Mouse (Mus musculus) heart, postnatal 36 days (tissue): ENCODE results near the gene Cox6a1. TPM values are rescaled to one million over a fixed set of nuclear protein-coding genes. Genes with fewer than 3 reads are reported as not detected.
A peak's percentile ranks its signal among the peaks of the same experiment; 100 is the strongest.
"Not testable (repeated sequence)": the region's sequence is repeated elsewhere in the genome, so short reads cannot be mapped to it uniquely, and the experiment has no call there.

Experiments
- DNase-seq, 2 experiments: peaks; one replicate each; pipeline ENCODE4 v3.0.0; 2021 to 2022
- intact Hi-C: fragments of 180-260 bp; cut with DNase I; formaldehyde crosslinking; loops from one replicate; pipeline ENCODE4 v1.15.1; 2025
- total RNA-seq, 2 experiments: library from RNA; stranded (reverse); gene quantifications; 2 replicates each; pipeline ENCODE4 v1.2.3; 2021

Cox6a1 gene
- 100 to 1,000 TPM; 253 to 261 TPM for total RNA-seq

DNA sequence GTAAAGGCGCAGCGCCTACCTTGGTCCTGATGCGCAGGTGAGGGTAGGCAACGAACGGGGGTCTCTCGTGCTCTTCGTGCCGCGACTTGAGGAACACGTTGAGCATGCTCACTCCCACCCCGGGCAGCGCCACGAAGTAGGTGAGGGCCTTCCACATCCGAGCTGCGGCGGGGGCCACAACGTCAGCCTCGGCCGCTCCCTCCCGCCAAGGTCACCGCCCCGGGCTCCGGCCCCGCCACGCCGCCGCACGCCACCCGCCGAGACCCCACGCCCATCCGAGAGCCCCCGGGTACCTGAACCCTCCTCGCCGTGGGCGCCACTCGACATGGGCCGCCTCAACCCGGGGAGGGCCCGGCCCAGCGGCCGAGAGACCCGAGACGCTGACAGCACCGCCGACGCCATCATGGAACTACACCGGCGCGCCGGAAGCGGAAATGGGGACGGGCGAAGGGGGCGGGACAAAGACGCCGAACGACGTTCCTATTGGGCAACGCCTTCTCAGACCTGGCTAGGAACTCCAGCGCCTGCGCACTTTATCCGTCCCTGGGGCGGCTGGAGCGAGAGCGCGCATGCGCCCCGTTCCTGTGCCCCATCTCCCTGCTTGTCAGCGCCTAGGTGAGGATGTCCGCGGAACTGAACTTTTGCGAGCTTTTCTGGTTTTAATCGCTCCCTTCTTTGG lies at the start of gene Cox6a1:
Gene Cox6a1 (minus strand): TSS at position 436 of the 679 bp plus-strand sequence.
- intact Hi-C loops = loop anchor here (5.0 kb wide), 1 partner anchor 221 kb away; no protein-coding TSS in a partner anchor
- DNase-seq = peak; percentile 98 to 99

DNA sequence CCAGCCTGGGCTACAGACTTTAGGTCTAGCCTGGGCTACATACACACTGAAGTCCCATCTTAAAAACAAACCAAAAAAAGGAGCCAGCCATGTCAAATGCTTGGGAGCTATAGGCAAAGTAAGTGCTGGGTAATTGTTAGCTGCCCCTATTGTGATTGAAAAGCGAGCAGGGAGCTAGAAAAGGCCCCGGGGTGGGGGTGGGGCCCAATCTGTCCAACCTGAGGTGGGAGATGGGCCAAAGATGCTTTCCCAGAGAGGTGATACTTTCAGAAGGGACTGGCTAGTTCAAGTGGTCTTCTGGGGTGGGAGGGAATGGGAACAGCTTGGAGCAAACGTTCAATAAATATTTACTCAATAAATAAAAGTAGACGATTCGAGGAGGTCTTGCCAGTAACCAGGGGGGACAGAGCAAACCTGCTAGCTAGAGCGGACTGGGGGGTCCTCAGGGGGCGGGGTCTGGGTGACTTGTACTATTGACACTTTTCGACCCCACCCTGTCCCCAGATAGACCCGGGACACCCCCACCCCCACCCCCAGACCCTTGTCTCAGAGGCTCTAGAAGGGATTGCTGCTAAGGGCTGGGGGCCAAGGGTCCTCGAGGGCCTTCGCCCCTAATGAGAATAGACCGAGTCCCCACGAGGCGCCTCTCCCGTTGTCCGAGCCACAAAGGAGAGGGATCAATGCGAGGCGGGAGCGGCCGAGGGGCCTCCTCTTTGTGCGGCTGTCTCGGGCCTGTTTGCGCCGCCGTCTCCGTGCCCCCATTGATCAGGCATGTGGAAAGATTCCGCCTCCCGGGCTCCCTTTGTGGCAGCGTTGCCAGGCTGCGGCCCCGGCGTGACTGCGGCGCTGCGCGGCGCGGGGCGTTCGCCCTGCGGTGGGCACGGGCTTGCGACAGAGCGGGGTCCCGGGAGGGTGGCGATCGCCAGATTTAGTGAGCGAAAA lies 49.3 kb upstream of the Cox6a1 start:
- intact Hi-C loops = no loop called here
- no peak for DNase-seq

- intact Hi-C loops = no loop called here
- DNase-seq = no peak
Observed at GRCm38 (mm10) chr5:115396654-115397053, 47.9 kb upstream of the Cox6a1 start.

DNA sequence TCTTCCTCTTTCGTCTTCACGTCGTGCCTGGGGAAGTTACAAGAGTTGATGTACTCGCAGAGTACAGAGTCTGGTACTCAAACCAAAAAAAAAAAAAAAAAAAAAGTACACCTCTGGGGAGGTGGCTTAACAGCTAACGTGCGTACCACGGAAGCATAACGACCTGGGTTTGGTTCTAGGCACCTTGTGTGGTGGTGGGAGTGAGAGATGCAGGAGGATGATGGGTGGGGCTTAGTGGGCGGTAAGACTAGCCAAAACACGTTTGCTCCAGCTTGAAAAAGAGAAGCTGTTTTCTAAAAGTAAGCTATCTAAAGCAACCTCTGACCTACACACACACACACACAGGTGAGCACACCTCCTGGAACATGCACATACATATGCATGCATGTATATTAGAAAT lies 46.1 kb upstream of the Cox6a1 start:
- no peak for DNase-seq
- intact Hi-C loops = no loop called here

DNA sequence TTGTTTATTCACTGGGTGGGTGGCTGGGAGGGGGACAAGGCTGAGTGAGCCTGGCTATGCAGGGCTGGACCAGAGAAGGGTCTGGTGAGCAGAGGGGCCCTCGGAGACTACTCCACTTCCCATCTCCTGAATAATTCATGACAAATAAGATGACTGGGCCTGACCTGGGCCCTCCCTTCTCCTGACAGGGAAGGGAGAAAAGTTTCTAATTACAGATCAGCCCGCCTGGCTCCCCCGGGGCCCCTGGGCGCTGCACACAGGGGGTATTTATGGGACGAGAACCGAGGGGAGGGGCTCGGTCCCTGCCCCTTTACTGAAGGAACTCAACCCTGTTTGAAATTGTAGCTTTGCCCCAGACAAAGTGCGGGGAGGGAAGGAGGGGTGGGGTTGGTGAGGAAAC lies 45.4 kb upstream of the Cox6a1 start:
- intact Hi-C loops = no loop called here
- no peak for DNase-seq

GRCm38 (mm10) chr5:115392969-115393368 lies 44.2 kb upstream of the Cox6a1 start:
- intact Hi-C loops = no loop called here
- DNase-seq = no peak

DNA sequence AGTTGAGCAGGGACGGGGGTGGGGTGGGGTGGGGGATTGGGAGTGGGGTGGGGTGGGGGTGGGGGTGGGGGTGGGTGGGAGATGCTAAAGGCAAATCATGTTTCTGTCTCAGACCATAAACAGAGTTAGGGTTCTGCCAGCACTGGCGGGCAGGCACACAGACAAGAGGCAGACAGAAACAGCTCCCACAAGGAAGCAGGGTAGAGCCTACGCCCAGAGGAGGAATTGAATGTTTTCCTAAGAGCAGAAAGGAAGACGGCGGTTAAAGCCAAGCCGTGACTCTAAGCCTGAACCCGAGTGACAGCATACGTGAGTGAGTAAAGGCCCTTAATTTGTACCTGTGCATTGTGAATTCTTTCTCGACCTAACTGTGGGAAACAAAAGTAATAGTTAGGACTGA lies 43.2 kb upstream of the Cox6a1 start:
- no peak for DNase-seq
- intact Hi-C loops = no loop called here

DNA sequence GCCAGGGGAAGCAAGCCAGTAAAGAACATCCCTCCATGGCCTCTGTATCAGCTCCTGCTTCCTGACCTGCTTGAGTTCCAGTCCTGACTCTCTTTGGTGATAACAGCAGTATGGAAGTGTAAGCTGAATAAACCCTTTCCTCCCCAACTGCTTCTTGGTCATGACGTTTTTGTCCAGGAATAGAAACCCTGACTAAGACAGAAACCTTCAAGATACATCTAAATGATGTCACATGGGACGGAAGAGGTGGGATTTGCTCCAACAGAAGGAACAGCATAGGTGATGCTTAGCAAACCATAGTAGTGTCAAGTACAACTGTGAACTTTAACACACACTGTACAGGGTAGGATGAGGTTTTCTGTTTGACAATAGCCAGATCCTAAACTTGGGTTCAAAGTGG lies 30.1 kb upstream of the Cox6a1 start:
- intact Hi-C loops = not testable (repeated sequence)

DNA sequence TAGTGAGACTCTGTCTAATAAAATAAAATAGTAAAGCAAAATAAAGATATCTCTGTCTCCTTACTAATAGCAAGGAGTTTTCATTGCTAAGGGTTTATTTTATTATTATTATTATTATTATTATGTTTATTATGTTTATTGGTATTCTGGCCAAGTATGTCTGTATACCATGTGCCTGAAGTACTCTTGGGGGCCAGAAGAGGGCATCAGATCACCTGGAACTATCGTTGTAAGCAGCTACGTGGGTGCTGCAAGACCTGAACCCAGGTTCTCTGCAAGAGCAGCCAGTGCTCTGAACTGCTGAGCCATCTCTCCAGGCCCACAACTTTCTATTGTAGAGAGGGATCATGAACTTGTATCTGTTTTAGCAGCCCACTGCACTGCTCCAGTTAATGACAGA lies 26.7 kb upstream of the Cox6a1 start:
- DNase-seq = no peak
- intact Hi-C loops = no loop called here

More for the DNA sequence above, 30.1 kb upstream of the Cox6a1 start:
- DNase-seq = not testable (repeated sequence)

- intact Hi-C loops = no loop called here
- no peak for DNase-seq
Observed at GRCm38 (mm10) chr5:115374204-115374820, 25.5 kb upstream of the Cox6a1 start.

DNA sequence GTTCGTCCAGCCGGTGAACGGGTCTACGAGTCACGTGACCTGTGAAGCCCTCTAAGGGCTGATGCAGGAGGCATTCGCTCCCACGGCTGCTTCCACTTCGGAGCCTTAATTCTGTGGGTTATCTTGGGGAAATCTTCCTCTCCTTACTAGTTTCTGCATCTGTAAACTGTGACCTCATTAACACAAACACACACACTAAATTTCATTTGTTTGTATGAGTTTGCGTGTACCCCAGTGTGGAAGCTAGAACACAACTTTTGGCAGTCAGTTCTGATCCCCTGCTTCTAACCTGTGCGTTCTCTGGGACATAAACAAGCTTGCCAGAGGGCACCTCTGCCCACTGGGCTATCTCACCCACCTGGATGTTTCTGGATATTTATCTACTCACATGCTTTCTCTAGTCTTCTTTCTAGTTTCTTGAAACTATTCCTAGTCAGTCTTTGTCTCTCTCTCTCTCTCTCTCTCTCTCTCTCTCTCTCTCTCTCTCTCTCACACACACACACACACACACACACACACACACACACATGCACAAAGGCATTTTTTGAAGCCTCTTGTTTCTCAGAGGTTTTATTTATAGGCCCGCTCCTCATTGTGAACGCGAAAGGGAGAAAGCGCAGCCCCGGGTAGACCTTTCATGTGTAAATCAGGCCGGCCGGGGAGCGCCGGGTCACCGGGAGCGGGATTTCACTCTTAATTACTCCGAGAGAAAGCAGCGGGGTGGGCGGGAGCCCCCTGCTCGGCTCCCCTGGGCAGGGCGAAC lies 24.8 kb upstream of the Cox6a1 start:
- intact Hi-C loops = no loop called here
- DNase-seq = no peak

GRCm38 (mm10) chr5:115371736-115372135 lies 23.0 kb upstream of the Cox6a1 start:
- intact Hi-C loops = no loop called here
- DNase-seq = no peak

DNA sequence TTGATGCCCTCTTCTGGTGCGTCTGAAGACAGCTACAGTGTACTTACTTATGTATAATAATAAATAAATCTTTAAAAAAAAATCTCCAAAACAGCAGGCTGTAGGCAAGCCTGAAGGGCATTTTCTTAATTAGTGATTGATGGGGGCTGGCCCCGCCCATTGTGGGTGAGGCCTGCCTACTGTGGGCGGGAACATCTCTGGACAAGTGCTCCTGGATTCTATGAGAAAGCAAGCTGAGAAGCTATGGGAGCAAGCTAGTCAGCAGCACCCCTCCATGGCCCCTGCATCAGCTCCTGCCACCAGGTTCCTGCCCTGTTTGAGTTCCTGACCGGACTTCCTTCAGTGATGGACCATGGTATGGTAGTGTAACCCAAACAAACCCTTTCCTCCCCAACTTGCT lies 16.0 kb upstream of the Cox6a1 start:
- no peak for DNase-seq
- intact Hi-C loops = no loop called here

DNA sequence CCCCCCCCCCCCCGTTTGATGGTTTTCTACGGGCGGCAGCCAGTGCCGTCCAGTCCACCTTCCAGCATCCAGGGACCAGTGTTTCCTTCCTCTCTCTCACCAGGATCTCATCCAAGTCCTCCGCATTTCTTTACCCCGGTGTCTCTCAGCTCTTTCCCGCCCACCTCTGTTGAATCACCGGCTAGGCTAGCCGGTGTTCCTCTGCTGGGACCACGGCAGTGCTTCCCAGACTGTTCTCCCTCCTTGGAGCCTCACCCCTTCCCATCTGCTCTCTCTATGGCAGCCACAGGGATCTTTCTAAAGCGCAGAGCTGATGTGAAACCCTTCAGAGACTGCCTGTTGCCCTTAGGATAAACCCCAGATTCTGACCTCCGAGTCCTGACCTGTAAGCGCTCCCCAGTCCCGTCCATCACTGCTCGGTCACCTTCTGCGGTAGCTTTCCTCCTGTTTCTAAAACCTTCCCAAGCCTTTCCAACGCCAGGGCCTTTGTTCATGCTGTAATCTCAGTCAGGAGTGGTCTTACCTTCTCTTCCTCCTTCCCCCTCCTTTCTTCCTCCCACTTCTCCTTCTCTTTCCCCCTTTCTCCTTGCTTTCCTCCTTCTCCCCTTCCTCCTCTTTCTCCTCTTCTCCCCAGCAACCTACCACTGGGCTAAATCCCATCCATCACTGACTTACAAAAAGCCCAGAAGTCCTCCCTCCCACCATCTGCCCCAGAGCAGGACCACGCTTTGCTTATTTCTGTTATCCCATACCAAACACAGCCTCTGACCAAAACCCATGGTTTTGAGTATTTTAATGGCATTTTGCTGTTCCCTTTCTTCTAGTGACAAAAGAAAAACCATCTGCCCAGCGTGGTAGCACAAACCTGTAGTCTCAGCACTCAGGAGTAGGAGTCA lies 14.3 kb upstream of the Cox6a1 start:
- no peak for DNase-seq
- intact Hi-C loops = no loop called here

GRCm38 (mm10) chr5:115362216-115362615 lies 13.4 kb upstream of the Cox6a1 start:
- intact Hi-C loops = no loop called here
- DNase-seq = no peak

DNA sequence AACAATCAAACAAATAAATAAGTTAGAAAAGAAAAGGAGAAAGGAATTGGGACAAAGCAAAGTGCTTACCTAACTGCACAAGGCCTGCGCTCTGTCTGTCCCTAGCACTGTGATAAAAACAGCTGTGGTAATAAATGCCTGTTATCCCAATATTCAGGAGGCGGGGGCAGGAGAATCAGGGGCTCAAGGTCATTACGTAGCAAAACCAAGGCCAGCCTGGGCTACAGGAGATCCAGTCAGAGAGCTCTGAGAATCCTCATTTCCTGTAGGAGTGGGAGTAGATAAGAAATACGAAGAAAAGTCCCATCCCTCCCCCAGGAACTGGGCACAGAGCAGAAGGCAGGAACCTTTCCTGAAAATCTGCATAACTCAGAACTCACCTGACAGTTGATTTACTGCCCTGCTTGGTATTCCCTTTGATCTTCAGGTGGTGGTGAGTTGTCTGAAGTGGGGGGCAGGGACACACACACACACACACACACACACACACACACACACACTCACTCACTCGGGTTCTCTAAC lies 11.1 kb upstream of the Cox6a1 start:
- intact Hi-C loops = loop anchor here (1.0 kb wide), 1 partner anchor 81 kb away; no protein-coding TSS in a partner anchor
- no peak for DNase-seq

- intact Hi-C loops = loop anchor here (1.0 kb wide), 1 partner anchor 82 kb away; no protein-coding TSS in a partner anchor
- no peak for DNase-seq
Observed at GRCm38 (mm10) chr5:115359438-115359837, 10.7 kb upstream of the Cox6a1 start.

GRCm38 (mm10) chr5:115358872-115359271 lies 10.1 kb upstream of the Cox6a1 start:
- intact Hi-C loops = loop anchor here (1.0 kb wide), 1 partner anchor 82 kb away; no protein-coding TSS in a partner anchor
- peak; percentile 83 to 90 for DNase-seq

DNA sequence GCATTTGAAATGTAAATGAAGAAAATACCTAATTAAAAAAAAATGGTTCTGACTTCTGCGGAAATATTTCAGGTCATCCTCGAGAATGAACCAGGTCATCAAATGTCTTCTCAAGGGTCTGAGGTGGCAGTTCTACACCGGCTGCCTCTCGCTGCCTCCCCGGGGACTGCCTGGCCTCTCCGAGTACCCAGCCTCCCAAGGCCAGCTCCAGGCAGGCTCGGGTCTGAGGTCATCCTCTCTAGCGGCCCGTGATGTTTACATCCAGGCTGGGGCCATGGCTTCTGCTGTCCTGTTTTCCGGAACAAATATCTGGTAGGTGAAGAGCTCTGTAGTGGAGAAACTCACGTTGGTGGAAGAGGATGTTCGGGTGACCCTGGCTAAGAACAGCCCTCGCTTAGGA lies 6.3 kb upstream of the Cox6a1 start:
- DNase-seq = no peak
- intact Hi-C loops = no loop called here
